In genomic region chrX:136732016-136732415, GRCm38 (mm10) we compare ENCODE assay signal across 43 mouse cellular contexts. TPM values are rescaled to one million over a fixed set of nuclear protein-coding genes. Genes with fewer than 3 reads are reported as not detected.
"Had no signal": no experiment of that assay in that cellular context is flagged by ENCODE, and none has a peak within 500 bp of the region (broad histone marks: within the 10 kb centered on the region; RNA-seq: fewer than 3 reads in every experiment).

No protein-coding gene starts in this region.

- H3K4me3 ChIP-seq: limb, embryonic 10.5 days; limb, embryonic 12.5 days; limb, embryonic 13.5 days; limb, embryonic 15.5 days; liver, embryonic 12.5 days; liver, embryonic 13.5 days; liver, embryonic 15.5 days; lung, embryonic 15.5 days; megakaryocyte, embryonic 14.5 days; midbrain, embryonic 10.5 days; midbrain, embryonic 12.5 days; midbrain, embryonic 13.5 days; midbrain, embryonic 15.5 days; myocyte; neural tube, embryonic 12.5 days had no signal

- H3K4me2 ChIP-seq: limb, embryonic 12.5 days; limb, embryonic 13.5 days; limb, embryonic 15.5 days; liver, embryonic 11.5 days; liver, embryonic 12.5 days; liver, embryonic 13.5 days; liver, embryonic 15.5 days; lung, embryonic 14.5 days; lung, embryonic 15.5 days; midbrain, embryonic 11.5 days; midbrain, embryonic 12.5 days; midbrain, embryonic 13.5 days; midbrain, embryonic 15.5 days; neural tube, embryonic 12.5 days had no signal

- DNase-seq: left cerebral cortex, postnatal 4 days; liver; liver, embryonic 13.5 days; liver, postnatal 0 days; lung, adult 18-20 months; lung, adult 2 months; lung, embryonic 14.5 days; lung, postnatal 10 days; lung, postnatal 14 days; lung, postnatal 36 days; lung, postnatal 4 days; midbrain, embryonic 14.5 days had no signal

- H3K9me3 ChIP-seq: limb, embryonic 10.5 days; limb, embryonic 12.5 days; limb, embryonic 13.5 days; limb, embryonic 15.5 days; liver, embryonic 12.5 days; liver, embryonic 13.5 days; liver, embryonic 15.5 days; lung, embryonic 15.5 days; megakaryocyte, embryonic 14.5 days; midbrain, embryonic 10.5 days; midbrain, embryonic 12.5 days; midbrain, embryonic 13.5 days; midbrain, embryonic 15.5 days; neural tube, embryonic 12.5 days had no signal

- H3K27ac ChIP-seq: limb, embryonic 10.5 days; limb, embryonic 12.5 days; limb, embryonic 13.5 days; limb, embryonic 15.5 days; liver, embryonic 12.5 days; liver, embryonic 13.5 days; liver, embryonic 14.5 days; liver, embryonic 15.5 days; lung, embryonic 15.5 days; macrophage; midbrain, embryonic 10.5 days; midbrain, embryonic 12.5 days; midbrain, embryonic 13.5 days; midbrain, embryonic 15.5 days; neural tube, embryonic 12.5 days had no signal

- ATAC-seq: liver, embryonic 12.5 days; liver, postnatal 0 days; lung, postnatal 0 days; midbrain, embryonic 13.5 days; midbrain, embryonic 15.5 days; midbrain, embryonic 16.5 days had no signal

- H3K9ac ChIP-seq: limb, embryonic 12.5 days; limb, embryonic 13.5 days; limb, embryonic 15.5 days; liver, embryonic 12.5 days; liver, embryonic 13.5 days; liver, embryonic 14.5 days; liver, embryonic 15.5 days; liver, postnatal 0 days; lung, embryonic 14.5 days; lung, embryonic 15.5 days; midbrain, embryonic 12.5 days; midbrain, embryonic 13.5 days; midbrain, embryonic 15.5 days; neural tube, embryonic 12.5 days had no signal

- H3K27me3 ChIP-seq: limb, embryonic 12.5 days; limb, embryonic 13.5 days; limb, embryonic 15.5 days; liver, embryonic 12.5 days; liver, embryonic 13.5 days; liver, embryonic 15.5 days; lung, embryonic 15.5 days; megakaryocyte, embryonic 14.5 days; midbrain, embryonic 12.5 days; midbrain, embryonic 13.5 days; midbrain, embryonic 15.5 days; neural tube, embryonic 12.5 days had no signal

- H3K4me1 ChIP-seq: limb, embryonic 10.5 days; limb, embryonic 12.5 days; limb, embryonic 13.5 days; limb, embryonic 15.5 days; liver, embryonic 12.5 days; liver, embryonic 13.5 days; liver, embryonic 15.5 days; lung, embryonic 15.5 days; megakaryocyte, embryonic 14.5 days; midbrain, embryonic 10.5 days; midbrain, embryonic 12.5 days; midbrain, embryonic 13.5 days; midbrain, embryonic 15.5 days; neural tube, embryonic 12.5 days had no signal

RNA-seq across cellular contexts. Expression of gene Tceal1, which starts 24.2 kb away (rescaled TPM):
- total RNA-seq: monocyte, adult 5-6 weeks had no signal

RNA-seq across cellular contexts. Expression of gene Glra4, which starts 47.9 kb away (rescaled TPM):
- total RNA-seq: left cerebral cortex, postnatal 10 days; left cerebral cortex, postnatal 36 days; left cerebral cortex, postnatal 4 days; liver, adult 2 months; megakaryocyte progenitor cell, adult 5-6 weeks; megakaryocyte, adult 5-6 weeks; megakaryocyte-erythroid progenitor cell, adult 5-6 weeks; monocyte, adult 5-6 weeks had no signal
- polyA plus RNA-seq: limb, embryonic 11.5 days; limb, embryonic 12.5 days; limb, embryonic 15.5 days; liver, adult 2 months; liver, embryonic 12.5 days; liver, embryonic 13.5 days; liver, embryonic 14.5 days; liver, embryonic 15.5 days; liver, embryonic 16.5 days; liver, postnatal 0 days; lung, adult 2 months; lung, postnatal 0 days; macrophage; midbrain, embryonic 11.5 days; midbrain, embryonic 13.5 days; midbrain, embryonic 14.5 days; midbrain, embryonic 15.5 days; midbrain, embryonic 16.5 days; midbrain, postnatal 0 days; myocyte; neural tube, embryonic 11.5 days had no signal
